Mouse (Mus musculus) thymus, adult 2 months (tissue): ENCODE data around the gene Slco2a1. TPM values are rescaled to one million over a fixed set of nuclear protein-coding genes. Genes with fewer than 3 reads are reported as not detected.

ENCODE experiments used
- DNase-seq: peaks from one replicate; pipeline ENCODE4 v3.0.0; 2021
- H3K27ac ChIP-seq: fragments of 200-500 bp; 2 replicates; pipeline ENCODE4 v1.5.1; 2012; ENCODE audit warnings: low read length, control low read depth; ENCODE audit not compliant: control insufficient read depth, insufficient read depth
- H3K27me3 ChIP-seq: fragments of 200-500 bp; 2 replicates; pipeline ENCODE4 v1.6.1; 2012; ENCODE audit warnings: mild to moderate bottlenecking, low read length, moderate library complexity, mixed read lengths; ENCODE audit not compliant: control insufficient read depth, insufficient read depth
- H3K36me3 ChIP-seq: fragments of 200-500 bp; 2 replicates; pipeline ENCODE4 v1.6.1; 2012; ENCODE audit warnings: mild to moderate bottlenecking, low read length, moderate library complexity; ENCODE audit not compliant: control insufficient read depth, insufficient read depth
- H3K4me1 ChIP-seq: fragments of 200-500 bp; replicated peaks from 2 replicates; pipeline ENCODE4 v1.6.1; 2012; ENCODE audit warnings: low read length; ENCODE audit not compliant: control insufficient read depth, insufficient read depth
- H3K4me3 ChIP-seq: fragments of 200-500 bp; 2 replicates; pipeline ENCODE4 v1.5.1; 2012; ENCODE audit warnings: mild to moderate bottlenecking, low read length, control low read depth, moderate library complexity; ENCODE audit not compliant: control insufficient read depth, insufficient read depth
- CTCF ChIP-seq: fragments of 200-500 bp; IDR thresholded peaks from 2 replicates; pipeline ENCODE4 v1.5.1; 2012; ENCODE audit warnings: mild to moderate bottlenecking, control low read depth, low read length, moderate library complexity, borderline replicate concordance; ENCODE audit not compliant: control insufficient read depth, poor library complexity, insufficient read depth; ENCODE audit errors: extremely low read depth
- POLR2A ChIP-seq: fragments of 200-500 bp; IDR thresholded peaks from 2 replicates; pipeline ENCODE4 v1.6.1; 2012; ENCODE audit warnings: mild to moderate bottlenecking, low read length, control low read depth, moderate library complexity; ENCODE audit not compliant: control insufficient read depth, poor library complexity, insufficient read depth; ENCODE audit errors: extremely low read depth
- WGBS: fragments of 180-500 bp; shearing (Covaris S2); methylation state at CpG from one replicate; pipeline ENCODE4 v1.1.7; 2018; 5-methylcytosine and 5-hydroxymethylcytosine counted together
- polyA plus RNA-seq: library from polyadenylated mRNA; depleted of rRNA; stranded (reverse); fragments of >200 nt; gene quantifications from 2 replicates; pipeline ENCODE4 v1.2.3, GENCODE M21; 2012; rRNA removed

The Slco2a1 gene
- polyA plus RNA-seq, 1 experiment: 30.5 TPM

GRCm38 (mm10) chr9:103139481-103139880 is 151.0 kb downstream of the Slco2a1 start:
- Histone ChIP-seq H3K4me3 (no peak overlapping the region), H3K27me3 (no peaks in the 10 kb centered on the region), H3K27ac (no peak overlapping the region), H3K36me3 (no peaks in the 10 kb centered on the region), H3K4me1 (peaks cover 2% of the 10 kb centered on the region)
- DNase-seq: no peak
- whole genome bisulfite sequencing: 94% methylated on average over 6 of the region's 6 CpGs
- no peak for TF ChIP-seq POLR2A

- no peaks in the 10 kb centered on the region for H3K27me3 ChIP-seq
- H3K27ac ChIP-seq: no peak overlapping the region
- no peak for DNase-seq
- WGBS: 94% methylated on average over 6 of the region's 6 CpGs
- H3K36me3 ChIP-seq: no peaks in the 10 kb centered on the region
- H3K4me3 ChIP-seq: no peak overlapping the region
- H3K4me1 ChIP-seq: no peaks in the 10 kb centered on the region
- TF ChIP-seq CTCF (no peak), POLR2A (no peak)
These were observed 151.9 kb downstream of the Slco2a1 start for GRCm38 (mm10) chr9:103140384-103140783.

- Histone ChIP-seq H3K4me1 (no peaks in the 10 kb centered on the region), H3K27ac (no peak overlapping the region), H3K4me3 (no peak overlapping the region), H3K27me3 (no peaks in the 10 kb centered on the region), H3K36me3 (no peaks in the 10 kb centered on the region)
- DNase-seq: no peak
- TF ChIP-seq POLR2A (no peak), CTCF (no peak)
- WGBS: 97% methylated on average over 7 of the region's 7 CpGs
These were observed 152.8 kb downstream of the Slco2a1 start for GRCm38 (mm10) chr9:103141266-103141665.

GRCm38 (mm10) chr9:103143881-103144280 is 155.4 kb downstream of the Slco2a1 start:
- H3K27me3 ChIP-seq: no peaks in the 10 kb centered on the region
- DNase-seq: no peak
- no peaks in the 10 kb centered on the region for H3K4me1 ChIP-seq
- no peak for TF ChIP-seq CTCF
- no peak for TF ChIP-seq POLR2A
- no peaks in the 10 kb centered on the region for H3K36me3 ChIP-seq
- no peak overlapping the region for H3K27ac ChIP-seq
- H3K4me3 ChIP-seq: no peak overlapping the region
- WGBS: 83% methylated on average over 4 of the region's 4 CpGs

- H3K36me3 ChIP-seq: no peaks in the 10 kb centered on the region
- H3K4me3 ChIP-seq: no peak overlapping the region
- no peaks in the 10 kb centered on the region for H3K4me1 ChIP-seq
- no peaks in the 10 kb centered on the region for H3K27me3 ChIP-seq
- DNase-seq: no peak
- WGBS: 90% methylated on average over 5 of the region's 5 CpGs
- no peak for TF ChIP-seq POLR2A
- H3K27ac ChIP-seq: no peak overlapping the region
These were observed 156.8 kb downstream of the Slco2a1 start for GRCm38 (mm10) chr9:103145351-103145750.

Other genes with a start within 250 kb of the Slco2a1 start
- gene Ryk, start 153.8 kb upstream of the Slco2a1 start, polyA plus RNA-seq: 6.8 and 10.7 TPM in 2 replicates
- 4.7 and 8.1 TPM in 2 replicates for gene Rab6b, start 123.1 kb downstream of the Slco2a1 start, polyA plus RNA-seq
- 47.4 and 51.3 TPM in 2 replicates for gene Srprb, start 213.4 kb downstream of the Slco2a1 start, polyA plus RNA-seq
- not detected in 2 replicates for gene Gm20425, start 241.6 kb downstream of the Slco2a1 start, polyA plus RNA-seq
- 149 and 198 TPM in 2 replicates for gene Trf, start 241.7 kb downstream of the Slco2a1 start, polyA plus RNA-seq